Mouse (Mus musculus) CH12.LX (cell line): ENCODE data around the gene Golt1b. TPM values are rescaled to one million over a fixed set of nuclear protein-coding genes. Genes with fewer than 3 reads are reported as not detected.

Source experiments
- DNase-seq: peaks from one replicate; pipeline ENCODE4 v3.0.0-alpha.2; 2013; ENCODE audit errors: extremely low read depth
- H3K27ac ChIP-seq: 2 replicates; pipeline ENCODE4 v1.5.1; 2012; ENCODE audit warnings: low read depth, mild to moderate bottlenecking, control low read depth, moderate library complexity; ENCODE audit not compliant: insufficient read depth
- H3K27me3 ChIP-seq: replicated peaks from 2 replicates; pipeline ENCODE3; 2012; ENCODE audit warnings: inconsistent platforms
- H3K36me3 ChIP-seq, 2 experiments: replicated peaks in 1 of 2; 2 replicates each; pipeline versions ENCODE3 to v1.6.1; 2012; ENCODE audit warnings: inconsistent platforms in 1 of 2, low read length in 1 of 2, mild to moderate bottlenecking in 1 of 2, mixed read lengths in 1 of 2, moderate library complexity in 1 of 2; ENCODE audit not compliant: control insufficient read depth in 1 of 2, insufficient read depth in 1 of 2
- H3K4me1 ChIP-seq, 2 experiments: 2 replicates each; pipeline ENCODE4 v1.6.1; 2012; ENCODE audit warnings: inconsistent platforms in 1 of 2, moderate library complexity in 1 of 2; ENCODE audit not compliant: insufficient read depth in 2 of 2, control insufficient read depth in 1 of 2
- H3K4me2 ChIP-seq: 2 replicates; pipeline ENCODE4 v1.6.1; 2012; ENCODE audit warnings: low read depth, mild to moderate bottlenecking, control low read depth; ENCODE audit not compliant: poor library complexity, insufficient read depth, severe bottlenecking
- H3K4me3 ChIP-seq, 3 experiments: fragments of 150-350 bp in 1 of 3; sonication (generic) in 1 of 3; replicated peaks in 1 of 3; 2 replicates each; pipeline versions ENCODE3 to v1.5.1; 2011 to 2012; ENCODE audit warnings: low read depth in 2 of 3, low read length in 2 of 3, mild to moderate bottlenecking in 2 of 3, moderate library complexity in 2 of 3, control low read depth in 1 of 3, improper control_type of control experiment in 1 of 3, inconsistent platforms in 1 of 3, mixed read lengths in 1 of 3; ENCODE audit not compliant: poor library complexity in 1 of 3
- H3K79me2 ChIP-seq: replicated peaks from 2 replicates; pipeline ENCODE4 v1.6.1; 2012; ENCODE audit warnings: mild to moderate bottlenecking, moderate library complexity; ENCODE audit not compliant: control insufficient read depth, poor library complexity, insufficient read depth, severe bottlenecking; ENCODE audit errors: extremely low read depth
- H3K9ac ChIP-seq: 2 replicates; pipeline ENCODE4 v1.6.1; 2012; ENCODE audit warnings: low read depth, mild to moderate bottlenecking, control low read depth, moderate library complexity; ENCODE audit not compliant: insufficient read depth
- H3K9me3 ChIP-seq: replicated peaks from 2 replicates; pipeline ENCODE3; 2012; ENCODE audit warnings: low read length, inconsistent platforms, mixed read lengths
- CHD1 ChIP-seq: IDR thresholded peaks from 2 replicates; pipeline ENCODE4 v1.6.1; 2012; ENCODE audit warnings: low read depth, low read length, improper control_type of control experiment, inconsistent platforms
- CHD2 ChIP-seq: IDR thresholded peaks from 2 replicates; pipeline ENCODE4 v1.6.1; 2011; ENCODE audit warnings: low read length, improper control_type of control experiment
- CTCF ChIP-seq, 2 experiments: IDR thresholded peaks in 1 of 2; conservative IDR thresholded peaks in 1 of 2; 2 replicates each; pipeline ENCODE4 v1.5.1; 2011 to 2012; ENCODE audit warnings: low read depth in 2 of 2, low read length in 2 of 2, improper control_type of control experiment in 1 of 2, inconsistent platforms in 1 of 2, mild to moderate bottlenecking in 1 of 2, moderate library complexity in 1 of 2
- ELF1 ChIP-seq: IDR thresholded peaks from 2 replicates; pipeline ENCODE4 v1.6.1; 2014; ENCODE audit warnings: low read depth, mild to moderate bottlenecking, inconsistent platforms, low read length, improper control_type of control experiment
- ETS1 ChIP-seq: conservative IDR thresholded peaks from 2 replicates; pipeline ENCODE4 v1.6.1; 2012; ENCODE audit warnings: low read depth, mild to moderate bottlenecking, inconsistent platforms, low read length, improper control_type of control experiment, moderate library complexity
- GABPA ChIP-seq: IDR thresholded peaks from 2 replicates; pipeline ENCODE4 v1.6.1; 2012; ENCODE audit warnings: low read depth, low read length, improper control_type of control experiment, inconsistent platforms; ENCODE audit not compliant: insufficient replicate concordance
- IRF4 ChIP-seq: IDR thresholded peaks from 2 replicates; pipeline ENCODE4 v1.6.1; 2014; ENCODE audit warnings: low read depth, mild to moderate bottlenecking, inconsistent platforms, low read length, improper control_type of control experiment
- JUN ChIP-seq: IDR thresholded peaks from 2 replicates; pipeline ENCODE4 v1.6.1; 2011; ENCODE audit warnings: low read depth, mild to moderate bottlenecking, low read length, improper control_type of control experiment, moderate library complexity; ENCODE audit not compliant: insufficient read depth
- MAFK ChIP-seq: IDR thresholded peaks from 2 replicates; pipeline ENCODE4 v1.6.1; 2011; ENCODE audit warnings: low read length, improper control_type of control experiment; ENCODE audit not compliant: insufficient replicate concordance
- MAZ ChIP-seq: IDR thresholded peaks from 2 replicates; pipeline ENCODE4 v1.6.1; 2012; ENCODE audit warnings: low read depth, mild to moderate bottlenecking, inconsistent platforms, low read length, improper control_type of control experiment, moderate library complexity
- MEF2A ChIP-seq: IDR thresholded peaks from 2 replicates; pipeline ENCODE4 v1.6.1; 2014; ENCODE audit warnings: low read depth, mild to moderate bottlenecking, inconsistent platforms, low read length, improper control_type of control experiment, borderline replicate concordance
- MXI1 ChIP-seq: IDR thresholded peaks from 2 replicates; pipeline ENCODE4 v1.6.1; 2011; ENCODE audit warnings: mild to moderate bottlenecking, low read depth, low read length, improper control_type of control experiment
- NRF1 ChIP-seq: IDR thresholded peaks from 2 replicates; pipeline ENCODE4 v1.6.1; 2014; ENCODE audit warnings: low read depth, mild to moderate bottlenecking, inconsistent platforms, low read length, improper control_type of control experiment, moderate library complexity
- PAX5 ChIP-seq: IDR thresholded peaks from 2 replicates; pipeline ENCODE4 v1.6.1; 2012; ENCODE audit warnings: low read length, inconsistent platforms, mixed read lengths
- POLR2A ChIP-seq: IDR thresholded peaks from 2 replicates; pipeline ENCODE4 v1.6.1; 2011; ENCODE audit warnings: low read depth, mild to moderate bottlenecking, improper control_type of control experiment, low read length
- SIN3A ChIP-seq: IDR thresholded peaks from 2 replicates; pipeline ENCODE4 v1.6.1; 2012; ENCODE audit warnings: low read length, improper control_type of control experiment, inconsistent platforms
- TCF12 ChIP-seq: IDR thresholded peaks from 2 replicates; pipeline ENCODE4 v1.6.1; 2014; ENCODE audit warnings: low read depth, mild to moderate bottlenecking, inconsistent platforms, low read length, improper control_type of control experiment
- UBTF ChIP-seq: IDR thresholded peaks from 2 replicates; pipeline ENCODE4 v1.6.1; 2012; ENCODE audit warnings: low read depth, mild to moderate bottlenecking, inconsistent platforms, low read length, improper control_type of control experiment, moderate library complexity
- USF1 ChIP-seq: IDR thresholded peaks from 2 replicates; pipeline ENCODE4 v1.6.1; 2014; ENCODE audit warnings: low read depth, mild to moderate bottlenecking, inconsistent platforms, low read length, improper control_type of control experiment
- USF2 ChIP-seq: conservative IDR thresholded peaks from 2 replicates; pipeline ENCODE4 v1.6.1; 2011; ENCODE audit warnings: low read depth, low read length, improper control_type of control experiment
- ZC3H11A ChIP-seq: IDR thresholded peaks from 2 replicates; pipeline ENCODE4 v1.6.1; 2012; ENCODE audit warnings: low read depth, mild to moderate bottlenecking, inconsistent platforms, low read length, improper control_type of control experiment
- ZKSCAN1 ChIP-seq: IDR thresholded peaks from 2 replicates; pipeline ENCODE4 v1.6.1; 2012; ENCODE audit warnings: low read depth, inconsistent platforms, low read length, improper control_type of control experiment, borderline replicate concordance
- ZNF384 ChIP-seq: IDR thresholded peaks from 2 replicates; pipeline ENCODE4 v1.6.1; 2012; ENCODE audit warnings: low read depth, low read length, improper control_type of control experiment, inconsistent platforms
- dilution Hi-C: fragments of 300-500 bp; cut with MboI; formaldehyde crosslinking; loops from 2 replicates; pipeline ENCODE4 v1.14.3; 2020; ENCODE audit warnings: low sequenced_read_pairs; ENCODE audit not compliant: extremely low pct_unique_long_range_greater_than_20kb, extremely low pct_ligation_motif_present
- in situ Hi-C: fragments of 300-500 bp; cut with MboI; formaldehyde crosslinking; loops from 3 replicates; pipeline ENCODE4 v1.14.3; 2019; ENCODE audit warnings: low sequenced_read_pairs, low pct_ligation_motif_present, low pct_unique_long_range_greater_than_20kb, mixed read lengths
- polyA plus RNA-seq: library from polyadenylated mRNA; unstranded; fragments of >175 nt; gene quantifications from 2 replicates; pipeline ENCODE4 v1.2.1, GENCODE M21; 2012; ENCODE audit warnings: low read depth; ENCODE audit not compliant: insufficient read length
- total RNA-seq, 2 experiments: library from RNA; depleted of rRNA; stranded (reverse); fragments of 300-350 nt in 1 of 2; fragments of >200 nt in 1 of 2; gene quantifications; 2 replicates each; pipeline ENCODE4 v1.2.3; 2012 to 2014

The Golt1b gene
- total and polyA plus RNA-seq, 3 experiments = 28.3 to 71.8 (median 51.5) TPM

GRCm38 (mm10) chr6:142345440-142346038 is 41.5 kb upstream of the Golt1b start, which contains the start of gene Pyroxd1 (continued):
- TF ChIP-seq TCF12 = 0 out of 2 replicates have a peak, but pooled peaks have one; percentile 49
- peak; percentile 100 for TF ChIP-seq MXI1
- TF ChIP-seq UBTF = no peak
- peak; percentile 79 for TF ChIP-seq MEF2A
- peak; percentile 99 for TF ChIP-seq ELF1
- TF ChIP-seq NRF1 = peak; percentile 82
- TF ChIP-seq JUN = peak; percentile 20; the same call in 1 of the 2 replicates
- no peak for TF ChIP-seq ZNF384
- no peak for TF ChIP-seq CHD1

DNA sequence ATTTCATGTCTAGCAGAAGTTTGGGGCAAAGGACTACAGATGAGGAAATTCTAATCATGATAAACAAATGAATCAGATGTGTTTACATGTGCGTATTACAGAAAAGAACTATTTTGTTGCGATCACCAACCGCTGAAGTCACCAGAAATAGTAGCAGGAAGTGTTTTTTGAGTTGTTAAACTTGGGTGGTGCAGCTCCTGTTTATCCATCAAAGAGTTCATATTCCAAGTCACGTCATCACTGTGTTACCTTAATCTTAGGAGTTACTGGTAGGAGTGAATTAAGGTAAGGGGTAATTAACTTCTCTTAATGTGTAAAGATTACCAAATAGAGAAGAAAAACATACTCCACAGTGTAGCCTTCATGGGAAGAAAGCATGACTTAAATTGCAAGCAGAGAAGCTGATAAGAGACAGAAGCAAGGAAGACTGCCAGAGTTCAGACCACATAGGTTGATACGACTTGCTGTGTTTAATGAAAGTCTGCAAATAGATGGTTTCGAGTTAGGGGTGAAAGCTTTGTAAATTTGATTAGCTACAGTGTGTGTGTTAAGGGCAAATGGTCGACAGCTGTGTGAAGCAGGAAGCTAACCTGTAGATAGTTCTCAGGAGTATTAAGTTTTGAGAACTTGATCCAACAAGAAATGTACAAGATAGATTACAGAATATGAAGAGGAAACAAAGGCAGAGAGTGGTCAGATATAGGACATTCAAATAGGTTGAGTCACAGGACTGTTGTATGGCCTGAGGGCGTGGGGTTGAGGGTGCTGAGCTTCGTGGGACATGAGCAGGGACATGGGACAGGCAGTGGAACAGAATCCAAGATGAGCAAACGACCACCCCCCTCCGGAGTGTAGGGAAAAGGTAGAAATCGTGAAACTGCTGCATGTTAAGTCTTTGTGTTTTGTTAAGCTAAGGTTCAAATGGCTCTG is 40.6 kb upstream of the Golt1b start:
- H3K4me1 ChIP-seq = peaks cover 4 to 17% of the 10 kb centered on the region in 2 experiments
- H3K36me3 ChIP-seq = peaks cover 21 to 38% of the 10 kb centered on the region in 2 experiments
- peak overlapping the region; percentile 97 for H3K4me2 ChIP-seq
- peak overlapping the region; percentile 71 to 81 (median 73) for H3K4me3 ChIP-seq
- H3K27me3 ChIP-seq = no peaks in the 10 kb centered on the region
- no peak overlapping the region for H3K27ac ChIP-seq
- dilution Hi-C loops = no loop called here
- peak overlapping the region; percentile 62 for H3K9ac ChIP-seq
- no peak for TF ChIP-seq MAZ
- no peak for TF ChIP-seq ELF1
- no peak for TF ChIP-seq POLR2A
- no peak for TF ChIP-seq ETS1
- TF ChIP-seq USF2 = no peak
- no peak for TF ChIP-seq MEF2A
- no peak for TF ChIP-seq ZKSCAN1
- no peak for TF ChIP-seq SIN3A
- TF ChIP-seq IRF4 = no peak
- TF ChIP-seq MAFK = no peak
- TF ChIP-seq CHD1 = no peak
- TF ChIP-seq GABPA = no peak
- TF ChIP-seq MXI1 = no peak
- no peak for TF ChIP-seq PAX5
- TF ChIP-seq CTCF (conservative IDR thresholded peaks at IDR 0.05 in 1 of 2, IDR thresholded peaks at IDR 0.05 in 1 of 2; ENCODE audit: low read depth in 2 of 2, low read length in 2 of 2) = no peak
- no peak for TF ChIP-seq USF1
- no peak for TF ChIP-seq ZC3H11A
- TF ChIP-seq CHD2 = no peak
- no peaks in the 10 kb centered on the region for H3K9me3 ChIP-seq
- in situ Hi-C loops = loop anchor here (25.0 kb wide), 1 partner anchor 166 kb away; the partner anchor contains the start of gene Ldhb
- no peaks in the 10 kb centered on the region for H3K79me2 ChIP-seq
- peak; percentile 12 for DNase-seq
